Mouse (Mus musculus) adrenal gland, adult (tissue): ENCODE measurements at regions not wholly inside any gene's neighbourhood (a gene's known extent, or its start where the extent isn't known, plus 50 kb on each side); places are given as distances from the start of the nearest gene placed in this dataset.
"Not testable (repeated sequence)": the region's sequence is repeated elsewhere in the genome, so short reads cannot be mapped to it uniquely, and the experiment has no call there.

Experiments
- DNase-seq, 2 experiments: peaks; one replicate each; pipeline ENCODE4 v3.0.0; 2022 to 2023; ENCODE audit warnings: low spot score in 1 of 2; ENCODE audit not compliant: inconsistent age in 2 of 2

GRCm38 (mm10) chr12:9655794-9656193 is 85.9 kb downstream of the Osr1 start:
- no peak for DNase-seq

GRCm38 (mm10) chr12:9656324-9656723 is 86.4 kb downstream of the Osr1 start:
- DNase-seq: no peak

GRCm38 (mm10) chr12:9657199-9657766 is 87.4 kb downstream of the Osr1 start:
- no peak for DNase-seq

- DNase-seq: no peak
Measured at GRCm38 (mm10) chr12:9657793-9658192, 87.9 kb downstream of the Osr1 start.

DNA sequence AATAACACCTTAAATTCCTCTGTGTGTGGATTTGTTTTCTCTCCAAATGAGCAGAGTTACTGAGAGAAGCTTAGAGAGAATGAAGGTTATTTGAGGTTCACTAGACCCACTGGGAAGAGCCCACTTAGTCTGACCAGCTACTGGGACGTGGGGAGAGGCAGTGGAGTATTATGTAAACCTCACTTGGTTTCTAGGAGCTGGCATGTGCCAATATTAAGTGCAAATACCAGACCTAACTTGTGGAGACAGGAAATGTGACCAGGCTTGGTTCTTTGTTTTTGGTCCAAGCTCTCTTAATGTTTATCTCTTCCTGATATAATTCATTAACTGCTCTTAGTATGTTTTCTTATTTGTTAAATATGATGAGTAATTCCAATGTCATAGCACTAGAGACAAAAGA is 90.4 kb downstream of the Osr1 start:
- no peak for DNase-seq

GRCm38 (mm10) chr12:9688776-9689175 is 118.9 kb downstream of the Osr1 start:
- peak in 1 of 2 experiments; percentile 16 for DNase-seq

GRCm38 (mm10) chr12:9689541-9689940 is 119.6 kb downstream of the Osr1 start:
- DNase-seq: peak in 1 of 2 experiments; percentile 9

GRCm38 (mm10) chr12:9732921-9733320 is 163.0 kb downstream of the Osr1 start:
- peak; percentile 5 to 33 for DNase-seq

DNA sequence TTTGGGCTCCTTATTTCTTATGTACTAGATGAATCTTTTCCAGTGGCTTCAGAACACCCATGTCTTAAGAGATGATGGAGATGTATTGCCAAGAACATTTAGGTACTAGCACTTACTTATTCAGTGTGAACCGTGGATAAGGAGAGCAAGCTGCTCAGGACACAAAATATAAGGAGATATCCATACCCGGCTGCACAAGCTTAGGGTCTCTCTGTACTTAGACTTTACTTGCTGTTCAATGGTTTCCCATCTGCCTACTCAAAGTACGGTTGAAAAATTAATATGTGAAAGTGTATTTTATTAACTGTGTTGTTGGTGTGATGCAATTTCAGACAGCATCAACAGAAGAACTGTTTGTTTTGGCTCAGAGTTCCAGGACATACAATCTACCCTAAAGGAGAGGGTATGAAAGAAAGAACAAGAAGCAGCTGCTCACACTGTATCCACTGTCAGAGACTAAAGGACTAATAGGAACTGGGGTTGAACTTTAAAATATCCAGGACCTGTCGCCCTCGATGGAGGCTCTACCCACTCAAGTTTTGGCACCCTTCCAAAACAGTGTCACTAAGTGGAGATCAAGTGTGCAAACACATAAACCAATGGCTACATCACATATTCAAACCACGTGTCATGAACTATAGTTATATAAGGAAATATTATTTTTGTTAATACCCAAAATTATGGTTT is 174.9 kb downstream of the Osr1 start:
- DNase-seq: no peak

DNA sequence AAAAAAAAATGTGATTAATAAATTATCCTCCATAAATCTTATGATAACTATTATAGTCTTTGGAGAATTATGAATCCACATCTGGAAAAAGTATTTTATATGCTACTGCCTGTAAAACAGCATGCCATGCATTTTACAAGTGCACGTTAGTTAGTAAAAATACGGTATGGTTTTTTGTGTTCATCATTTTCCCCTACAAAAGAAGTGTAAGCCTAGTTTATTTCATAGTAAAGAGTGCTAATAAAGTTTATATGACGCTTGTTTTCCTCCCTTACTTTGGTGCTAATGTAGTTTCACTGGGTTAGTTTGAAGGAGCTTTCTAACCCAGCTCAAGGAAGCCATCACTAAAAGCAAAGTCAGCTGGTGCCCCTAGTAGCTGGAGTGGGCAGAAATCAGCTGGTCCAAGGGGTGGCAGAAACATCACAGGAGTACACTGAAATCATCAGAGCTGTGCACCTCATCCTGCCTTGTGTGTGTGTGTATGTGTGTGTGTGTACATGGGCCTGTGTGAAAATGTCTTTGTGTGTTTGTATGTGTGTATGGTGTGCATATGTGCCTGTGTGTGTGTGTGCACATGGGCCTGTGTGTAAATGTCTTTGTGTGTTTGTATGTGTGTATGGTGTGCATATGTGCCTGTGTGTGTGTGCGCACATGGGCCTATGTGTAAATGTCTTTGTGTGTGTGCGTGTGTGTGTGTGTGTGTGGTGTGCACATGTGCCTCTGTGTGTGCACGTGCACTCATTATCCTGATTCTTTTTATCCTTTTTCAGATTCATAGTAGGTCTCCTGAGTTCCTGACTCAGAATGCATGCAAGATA is 181.6 kb downstream of the Osr1 start:
- no peak for DNase-seq

GRCm38 (mm10) chr12:9752079-9752450 is 182.1 kb downstream of the Osr1 start:
- no peak for DNase-seq

- DNase-seq: peak; percentile 65 to 71
Measured at GRCm38 (mm10) chr12:9756411-9756810, 186.5 kb downstream of the Osr1 start.

DNA sequence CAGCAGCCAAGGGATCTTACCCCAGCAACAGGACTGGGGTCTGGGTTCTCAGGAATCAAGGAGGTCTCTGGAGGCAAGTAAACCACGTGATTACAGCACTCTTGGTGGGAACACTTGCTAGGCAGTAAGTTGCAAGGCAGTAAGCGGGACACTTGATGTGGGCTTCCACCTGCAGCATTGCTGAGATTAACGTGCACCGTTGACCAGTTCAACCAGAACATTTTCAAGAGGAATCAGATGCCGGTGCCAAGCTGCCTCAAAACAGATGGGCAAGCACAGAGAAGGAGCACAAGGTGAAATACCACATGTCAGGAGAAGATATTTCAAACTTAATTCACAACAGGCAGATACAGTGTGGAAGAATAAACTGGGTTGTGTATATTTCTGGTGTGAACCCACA is 190.9 kb downstream of the Osr1 start:
- no peak for DNase-seq

DNA sequence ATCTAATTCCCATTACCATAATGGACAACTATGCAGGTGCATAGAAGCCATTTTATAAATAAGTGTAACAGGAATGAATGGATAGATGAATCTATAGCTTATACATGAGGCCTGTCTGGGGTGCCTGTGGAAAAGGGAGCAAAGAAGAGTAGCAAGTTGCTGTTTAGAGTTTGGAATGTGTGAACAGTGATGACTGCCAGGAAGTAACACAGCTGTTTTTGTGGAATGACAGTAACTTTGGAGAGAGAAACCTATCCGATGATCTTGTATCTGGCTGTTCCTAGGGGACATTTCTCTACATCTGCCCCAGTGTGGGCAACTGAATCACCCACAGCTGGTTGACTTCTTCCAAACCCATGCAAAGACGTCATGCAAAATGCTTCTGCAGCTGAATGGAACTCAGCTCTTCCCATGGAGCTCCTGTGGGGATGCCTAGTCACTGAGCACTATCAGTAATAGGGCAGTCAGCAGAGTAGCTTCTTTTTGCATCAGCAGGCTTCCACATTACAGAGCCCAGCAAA is 192.4 kb downstream of the Osr1 start:
- not testable (repeated sequence) for DNase-seq

DNA sequence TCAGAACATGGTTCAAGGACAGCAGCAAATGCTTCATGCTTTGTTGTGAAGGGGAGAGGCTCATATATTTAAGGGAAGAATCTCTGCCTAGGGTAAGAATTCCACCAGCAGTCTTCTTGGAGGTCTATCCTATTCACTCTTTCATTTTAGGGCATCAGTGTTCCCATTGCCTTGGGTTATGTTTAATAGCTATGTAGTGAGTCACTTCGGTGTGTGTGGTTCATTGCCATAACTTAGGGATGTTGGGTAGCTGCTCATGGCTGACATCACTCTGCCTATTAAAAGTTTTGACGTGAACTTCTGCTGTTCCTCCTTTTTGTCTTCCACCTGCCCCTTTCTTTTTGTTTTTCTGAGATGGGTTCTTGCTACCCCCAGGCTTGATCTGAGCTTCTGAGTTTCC is 192.9 kb downstream of the Osr1 start:
- no peak for DNase-seq

DNA sequence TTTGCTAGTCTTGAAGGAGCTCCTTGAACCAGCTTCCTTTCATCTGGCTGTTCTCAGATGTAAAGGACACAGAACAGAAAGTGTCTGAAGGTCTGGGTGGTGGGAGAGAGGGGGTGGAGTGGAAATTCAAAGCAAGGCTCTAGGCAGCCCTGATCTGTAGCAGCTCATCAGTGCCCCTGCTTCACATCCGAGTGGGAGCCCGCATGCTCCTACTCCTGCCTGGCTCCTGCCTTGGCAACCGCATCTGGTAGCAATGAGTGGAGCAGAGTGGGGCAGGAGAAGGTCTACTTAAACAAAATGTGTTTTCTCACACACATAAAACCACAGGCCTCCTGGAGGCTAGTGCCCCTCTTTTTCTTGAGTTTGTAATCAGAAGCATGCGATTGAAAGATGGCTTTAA is 201.0 kb downstream of the Osr1 start:
- no peak for DNase-seq

DNA sequence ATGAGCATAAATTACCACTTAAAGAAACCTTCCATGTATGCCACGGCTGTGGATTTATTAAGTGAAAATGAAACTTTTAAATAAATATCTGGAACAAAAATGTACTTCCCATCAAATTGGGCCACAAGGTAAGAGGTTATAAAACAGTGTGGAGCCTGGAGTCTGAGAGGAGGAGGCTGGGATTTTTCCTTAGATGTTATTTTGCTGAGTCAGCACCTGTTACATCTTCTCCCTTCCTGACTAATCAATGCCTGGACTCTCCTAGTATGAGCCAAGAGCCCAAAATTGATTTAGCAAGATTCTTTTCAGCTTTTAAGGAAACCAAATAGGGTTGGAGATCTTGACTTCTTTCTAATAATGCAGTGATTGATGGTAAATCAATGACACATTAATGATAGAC is 203.0 kb downstream of the Osr1 start:
- DNase-seq: no peak

- DNase-seq: no peak
Measured at GRCm38 (mm10) chr12:9802284-9802683, 232.4 kb downstream of the Osr1 start.

DNA sequence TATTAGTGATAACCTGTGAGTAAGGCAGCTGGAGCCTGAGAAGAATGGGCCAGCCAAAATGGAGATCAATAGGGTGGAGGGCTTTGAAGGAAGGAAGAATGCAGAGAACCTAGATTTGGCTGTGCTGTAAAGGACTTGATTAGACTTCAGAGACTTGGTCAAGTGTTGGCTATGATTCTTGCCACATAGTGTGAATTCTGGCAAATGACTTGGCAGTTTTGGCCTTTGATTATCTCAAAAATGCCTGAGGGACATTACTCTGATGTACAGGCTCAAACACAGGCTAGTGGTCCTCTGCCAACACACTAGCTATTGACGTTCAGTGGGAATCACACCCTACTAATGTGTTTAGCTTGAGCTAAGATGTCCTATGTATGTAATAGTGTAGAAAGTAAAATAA is 237.5 kb downstream of the Osr1 start:
- DNase-seq: no peak

DNA sequence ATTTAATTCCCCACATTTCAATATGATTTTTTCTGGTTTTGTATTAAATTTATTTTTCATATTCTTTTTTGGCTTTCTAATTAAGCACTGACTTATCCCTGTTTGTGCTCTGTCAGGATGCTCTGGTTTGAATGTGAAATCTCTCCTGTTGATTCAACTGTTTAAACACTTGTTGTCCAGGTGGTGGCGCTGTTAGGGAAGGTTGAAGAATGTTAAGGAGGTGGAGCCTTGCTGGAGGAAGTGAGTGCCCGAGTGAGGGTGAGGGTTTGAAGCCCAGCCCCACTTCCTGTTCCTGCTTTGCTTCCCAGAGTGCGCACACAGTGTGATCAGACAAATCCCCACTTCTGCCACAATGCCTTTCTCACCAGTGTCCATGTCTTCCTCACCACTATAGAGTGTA is 263.4 kb downstream of the Osr1 start:
- peak in 1 of 2 experiments; percentile 32 for DNase-seq

DNA sequence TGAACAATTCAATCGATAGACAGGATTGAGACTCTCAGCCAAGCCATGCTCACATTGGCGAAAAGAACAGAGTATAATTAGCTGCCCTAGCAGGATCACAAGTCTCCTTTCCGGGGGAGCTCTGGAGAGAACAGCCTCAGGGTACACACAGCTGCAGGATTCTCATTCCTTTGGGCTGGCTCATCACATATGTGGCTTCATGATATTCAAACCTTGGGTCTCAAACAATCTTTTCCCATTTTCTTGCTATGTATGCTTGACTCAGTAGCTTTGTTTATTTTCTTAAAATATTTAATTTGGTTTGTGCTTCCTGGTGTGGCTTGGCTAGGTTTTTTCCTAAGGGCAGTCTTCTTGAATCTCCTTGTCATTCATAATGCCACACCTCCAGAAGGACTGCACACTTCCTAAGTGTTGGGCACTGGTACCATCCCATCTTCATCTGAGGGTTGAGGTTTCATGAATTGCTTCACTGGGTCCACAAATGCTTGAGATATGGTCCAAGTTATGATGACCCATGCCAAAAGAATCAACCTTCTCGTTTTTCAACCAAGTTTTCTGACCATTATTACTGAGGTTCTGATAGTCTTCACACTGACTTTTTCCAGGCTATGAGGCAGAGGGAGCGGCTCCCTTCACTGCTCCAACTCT is 269.4 kb downstream of the Osr1 start:
- DNase-seq: no peak
